In the genomic region with DNA sequence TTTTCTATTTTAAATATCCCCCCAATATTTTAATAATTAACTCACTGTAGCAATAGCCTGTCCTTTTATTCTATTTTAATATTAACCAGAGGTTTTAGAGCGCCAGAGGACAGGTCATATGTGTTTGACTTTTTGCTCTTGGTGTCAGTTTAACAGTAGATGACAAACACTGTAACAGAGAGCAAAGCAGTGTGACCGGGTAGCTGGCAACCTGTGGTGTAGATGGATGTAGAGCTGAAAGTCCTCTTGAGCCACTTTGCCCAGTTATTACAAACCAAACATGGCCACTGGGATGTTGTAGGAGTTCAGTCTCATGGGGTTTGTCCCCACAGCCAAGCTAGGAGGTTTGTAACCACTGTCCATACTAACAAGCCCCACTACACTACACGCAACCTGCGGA, we compare ENCODE assay signal across 29 mouse cellular contexts. TPM values are rescaled to one million over a fixed set of nuclear protein-coding genes. Genes with fewer than 3 reads are reported as not detected.
DNase-seq lines count a peak whose midpoint lies in the region; ATAC-seq and TF ChIP-seq lines count a peak whose summit lies in the region.
"Had no signal": no experiment of that assay in that cellular context is flagged by ENCODE, and none has a peak within 500 bp of the region (broad histone marks: within the 10 kb centered on the region; RNA-seq: fewer than 3 reads in every experiment).

No protein-coding gene starts in this region.

- WGBS in liver, adult 2 months, result 29% methylated on average over 4 of the region's 4 CpGs
- 84% methylated on average over 4 of the region's 4 CpGs for WGBS in liver, embryonic 12.5 days (ENCODE audit: insufficient replicate concordance)

- H3K4me3 ChIP-seq in liver, adult 2 months (ENCODE audit: insufficient read depth, low read depth, low read length), result no peak overlapping the region
- H3K4me3 ChIP-seq in liver, embryonic 12.5 days, result no peak overlapping the region
- no peak overlapping the region for H3K4me3 ChIP-seq in myocyte
- H3K4me3 ChIP-seq: forebrain, embryonic 13.5 days; heart, embryonic 10.5 days; heart, embryonic 15.5 days; hindbrain, embryonic 12.5 days; intestine, embryonic 15.5 days; megakaryocyte, embryonic 14.5 days; midbrain, embryonic 12.5 days; neural tube, embryonic 13.5 days; stomach, embryonic 15.5 days had no signal

- no peak overlapping the region for H3K4me2 ChIP-seq in liver, embryonic 12.5 days
- H3K4me2 ChIP-seq in myocyte (ENCODE audit: low read depth), result peak overlapping the region; percentile 24
- H3K4me2 ChIP-seq: forebrain, embryonic 13.5 days; heart, embryonic 15.5 days; hindbrain, embryonic 12.5 days; intestine, embryonic 15.5 days; midbrain, embryonic 12.5 days; neural tube, embryonic 13.5 days; stomach, embryonic 15.5 days had no signal

- ATAC-seq in liver, embryonic 12.5 days, result no peak
- no peak for ATAC-seq in activated CD4-positive, CD25-positive, alpha-beta regulatory T cell, adult 4 months
- ATAC-seq: forebrain, embryonic 13.5 days; hindbrain, postnatal 0 days; intestine, embryonic 15.5 days; lung, postnatal 0 days had no signal

- peak; percentile 99 for DNase-seq in liver, adult 2 months (ENCODE audit: extremely low read depth, low read depth, low spot score)
- DNase-seq in kidney, adult 8-10 months, result peak; percentile 58 to 74
- peak; percentile 49 for DNase-seq in kidney, postnatal 14 days
- DNase-seq in spleen, postnatal 14 days (ENCODE audit: low spot score in 2 of 2), result no peak
- DNase-seq: adrenal gland, postnatal 10 days; cerebellum, adult 8-10 months; cerebellum, postnatal 25 days; gastrocnemius, postnatal 14 days; heart, adult 11 months; heart, postnatal 36 days; layer of hippocampus, adult 9-11 months; lung, postnatal 4 days; thymus, postnatal 14 days had no signal

- no peak for TF ChIP-seq POLR2A in liver, adult 2 months (IDR thresholded peaks at IDR 0.05; ENCODE audit: extremely low read depth, insufficient read depth, low read length)
- TF ChIP-seq POLR2A in myocyte (IDR thresholded peaks at IDR 0.05; ENCODE audit: insufficient read length, low read depth), result no peak

- H3K4me1 ChIP-seq in liver, adult 2 months (ENCODE audit: control insufficient read depth, insufficient read depth, low read length), result peaks cover 22% of the 10 kb centered on the region
- H3K4me1 ChIP-seq in liver, embryonic 12.5 days, result peaks cover 14% of the 10 kb centered on the region
- H3K4me1 ChIP-seq: heart, embryonic 10.5 days had no signal

- no peak overlapping the region; the same call in 1 of the 2 replicates for H3K27ac ChIP-seq in liver, adult 2 months (replicated peaks; ENCODE audit: insufficient read depth, low read depth, low read length)
- H3K27ac ChIP-seq in liver, embryonic 12.5 days, result no peak overlapping the region
- H3K27ac ChIP-seq: forebrain, embryonic 13.5 days; heart, embryonic 10.5 days; heart, embryonic 15.5 days; hindbrain, embryonic 12.5 days; hindbrain, postnatal 0 days; intestine, embryonic 15.5 days; liver, embryonic 14.5 days; midbrain, embryonic 12.5 days; neural tube, embryonic 13.5 days; stomach, embryonic 15.5 days had no signal

- H3ac ChIP-seq in myocyte (ENCODE audit: control insufficient read depth, insufficient read length), result no peak overlapping the region

- no peaks in the 10 kb centered on the region for H3K27me3 ChIP-seq in liver, adult 2 months (ENCODE audit: control insufficient read depth, insufficient read depth, low read length)
- no peaks in the 10 kb centered on the region for H3K27me3 ChIP-seq in liver, embryonic 12.5 days (replicated peaks)
- H3K27me3 ChIP-seq in myocyte (ENCODE audit: control insufficient read depth, insufficient read depth, insufficient read length), result no peaks in the 10 kb centered on the region
- H3K27me3 ChIP-seq: CH12.LX; forebrain, embryonic 13.5 days; heart, embryonic 15.5 days; hindbrain, embryonic 12.5 days; intestine, embryonic 15.5 days; megakaryocyte, embryonic 14.5 days; midbrain, embryonic 12.5 days; neural tube, embryonic 13.5 days; stomach, embryonic 15.5 days had no signal

- no peak overlapping the region for H3K9ac ChIP-seq in liver, adult 2 months (ENCODE audit: low read depth, low read length)
- no peak overlapping the region for H3K9ac ChIP-seq in liver, embryonic 12.5 days
- H3K9ac ChIP-seq: forebrain, embryonic 13.5 days; heart, embryonic 15.5 days; hindbrain, embryonic 12.5 days; intestine, embryonic 15.5 days; liver, embryonic 14.5 days; midbrain, embryonic 12.5 days; neural tube, embryonic 13.5 days; stomach, embryonic 15.5 days had no signal

- H3K36me3 ChIP-seq in liver, adult 2 months (ENCODE audit: control insufficient read depth, insufficient read depth, low read length), result peaks cover 37% of the 10 kb centered on the region
- H3K36me3 ChIP-seq in liver, embryonic 12.5 days, result peaks cover 40% of the 10 kb centered on the region
- H3K36me3 ChIP-seq in myocyte (ENCODE audit: control insufficient read depth, insufficient read depth), result peaks cover 79% of the 10 kb centered on the region

- no peaks in the 10 kb centered on the region for H3K9me3 ChIP-seq in liver, embryonic 12.5 days (replicated peaks)
- H3K9me3 ChIP-seq: forebrain, embryonic 13.5 days; heart, embryonic 10.5 days; heart, embryonic 15.5 days; hindbrain, embryonic 12.5 days; intestine, embryonic 15.5 days; megakaryocyte, embryonic 14.5 days; midbrain, embryonic 12.5 days; neural tube, embryonic 13.5 days; stomach, embryonic 15.5 days had no signal

- no peak for TF ChIP-seq CTCF in liver, adult 2 months (IDR thresholded peaks at IDR 0.05; ENCODE audit: low read depth, low read length)

- H3K79me2 ChIP-seq in liver, adult 2 months (ENCODE audit: control insufficient read depth, insufficient read depth, low read length), result peaks cover 6% of the 10 kb centered on the region; the same call in 1 of the 2 replicates
- H3K79me2 ChIP-seq in myocyte (ENCODE audit: control insufficient read depth, insufficient read depth), result peaks cover 76% of the 10 kb centered on the region

TF ChIP-seq in myocyte, 11 proteins besides CTCF, POLR2A, EP300 and RAD21:
- TF ChIP-seq POLR2AphosphoS2 (IDR thresholded peaks at IDR 0.05; ENCODE audit: insufficient read length, low read depth) (no peak), MYOD1 (IDR thresholded peaks at IDR 0.05; ENCODE audit: control insufficient read depth in 1 of 3, insufficient read length in 2 of 3, low read depth in 2 of 3) (no peak), REST (IDR thresholded peaks at IDR 0.05; ENCODE audit: insufficient read depth, insufficient read length) (no peak), TCF12 (IDR thresholded peaks at IDR 0.05; ENCODE audit: insufficient read depth, poor library complexity, severe bottlenecking) (no peak), MAX (IDR thresholded peaks at IDR 0.05; ENCODE audit: low read depth) (no peak), E2F4 (IDR thresholded peaks at IDR 0.05; ENCODE audit: insufficient read depth) (no peak), MYOG (IDR thresholded peaks at IDR 0.05; ENCODE audit: control insufficient read depth in 1 of 3, insufficient read depth in 1 of 3, insufficient read length in 2 of 3, low read depth in 2 of 3) (no peak), USF1 (IDR thresholded peaks at IDR 0.05; ENCODE audit: low read depth) (no peak), TCF3 (IDR thresholded peaks at IDR 0.05; ENCODE audit: insufficient read length, low read depth) (no peak), CEBPB (IDR thresholded peaks at IDR 0.05; ENCODE audit: insufficient read depth, poor library complexity, severe bottlenecking) (no peak), SRF (IDR thresholded peaks at IDR 0.05; ENCODE audit: control insufficient read depth, insufficient read length, low read depth) (no peak)

RNA-seq across cellular contexts. Expression of a gene that starts 8.3 kb away (rescaled TPM):
- total RNA-seq in liver, adult 2 months (2014; rRNA removed), result 350 and 447 TPM in 2 replicates
- polyA plus RNA-seq in liver, adult 2 months (2012; rRNA removed), result 99.8 and 112 TPM in 2 replicates
- 105 and 111 TPM in 2 replicates for polyA plus RNA-seq in liver, embryonic 12.5 days (2016; fragmentation: Nextera tagmentation; extraction: Ambion mirVana)
- polyA plus RNA-seq in myocyte (2012; fragmentation: generic; extraction: Trizol), result 68.3 TPM
- polyA plus RNA-seq in activated CD4-positive, CD25-positive, alpha-beta regulatory T cell, adult 4 months (2017; shearing (Covaris generic)), result 10 to 100 TPM; 51.0 to 58.3 TPM

RNA-seq across cellular contexts. Expression of a gene that starts 57.2 kb away (rescaled TPM):
- total RNA-seq in liver, adult 2 months (2014; rRNA removed), result 1.1 and 1.3 TPM in 2 replicates
- 0.81 and 0.90 TPM in 2 replicates for polyA plus RNA-seq in liver, adult 2 months (2012; rRNA removed)
- polyA plus RNA-seq in liver, embryonic 12.5 days (2016; fragmentation: Nextera tagmentation; extraction: Ambion mirVana), result 0.07 and 0.23 TPM in 2 replicates
- 0.23 TPM for polyA plus RNA-seq in myocyte (2012; fragmentation: generic; extraction: Trizol)
- 1 to 10 TPM in 1 of 2 experiments, under 1 TPM in 1; 0.62 to 1.1 TPM for polyA plus RNA-seq in activated CD4-positive, CD25-positive, alpha-beta regulatory T cell, adult 4 months (2017; shearing (Covaris generic))

Comparison
In these comparisons a context has a peak if more than half of its experiments do, and no peak if none do; other contexts are left out.
1. DNase-seq: peak in liver, adult 2 months (single experiment), kidney, adult 8-10 months (2 of 2) and kidney, postnatal 14 days (single experiment); none in spleen, postnatal 14 days (0 of 2).